1 mouse cellular context compared by ENCODE assay signal in the genomic region with DNA sequence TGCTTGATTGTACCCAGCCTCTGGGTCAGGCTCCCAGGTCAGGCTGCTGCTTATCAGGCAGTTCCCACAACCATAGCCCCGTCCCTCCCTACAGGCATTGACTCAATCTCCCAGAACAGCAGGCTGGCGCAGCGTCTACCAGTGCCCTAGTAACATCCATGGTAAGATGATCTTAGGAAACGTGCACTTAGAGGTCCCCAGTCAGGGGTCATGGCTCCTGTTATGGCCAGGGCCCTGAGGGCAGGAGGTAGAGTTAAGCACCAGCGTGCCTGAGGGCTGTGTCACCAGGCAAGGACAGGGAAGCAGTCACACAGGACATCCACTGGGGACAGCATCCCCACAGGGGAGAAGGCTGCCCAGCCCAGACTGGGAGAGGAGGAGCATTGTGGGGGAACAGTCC.
TF ChIP-seq lines count a peak whose summit lies in the region.

No protein-coding gene starts in this region.

TF ChIP-seq in myocyte, 11 proteins besides CTCF, POLR2A, EP300 and RAD21:
- TF ChIP-seq USF1 (IDR thresholded peaks at IDR 0.05; ENCODE audit: low read depth) (no peak), MAX (IDR thresholded peaks at IDR 0.05; ENCODE audit: low read depth) (no peak), MYOG (IDR thresholded peaks at IDR 0.05; ENCODE audit: control insufficient read depth in 1 of 3, insufficient read depth in 1 of 3, insufficient read length in 2 of 3, low read depth in 2 of 3) (no peak), POLR2AphosphoS2 (IDR thresholded peaks at IDR 0.05; ENCODE audit: insufficient read length, low read depth) (peak; percentile 66), E2F4 (IDR thresholded peaks at IDR 0.05; ENCODE audit: insufficient read depth) (no peak), CEBPB (IDR thresholded peaks at IDR 0.05; ENCODE audit: insufficient read depth, poor library complexity, severe bottlenecking) (no peak), TCF12 (IDR thresholded peaks at IDR 0.05; ENCODE audit: insufficient read depth, poor library complexity, severe bottlenecking) (no peak), REST (IDR thresholded peaks at IDR 0.05; ENCODE audit: insufficient read depth, insufficient read length) (no peak)
